Mouse (Mus musculus) cerebellum, adult 11-12 months (tissue): ENCODE results near the gene Ten1.

Experiments
- DNase-seq: peaks from one replicate; pipeline ENCODE4 v3.0.0; 2022

Gene Ten1

DNA sequence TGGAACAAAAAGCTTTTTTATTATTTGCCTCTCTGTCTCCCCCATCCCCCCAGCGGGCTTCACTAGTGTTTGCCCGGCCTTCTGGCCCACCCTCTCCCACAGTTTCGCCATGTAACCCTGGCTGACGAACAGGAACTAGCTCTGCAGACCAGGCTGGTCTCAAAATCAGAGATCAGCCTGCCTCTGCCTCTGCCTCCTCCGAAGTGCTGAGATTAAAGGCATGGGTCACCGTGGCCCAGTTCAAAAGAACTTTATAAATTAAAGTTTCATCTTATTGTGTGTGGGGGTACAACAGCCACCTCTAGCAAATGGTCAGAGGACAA is 1.1 kb upstream of the Ten1 start:
- DNase-seq: no peak

DNA sequence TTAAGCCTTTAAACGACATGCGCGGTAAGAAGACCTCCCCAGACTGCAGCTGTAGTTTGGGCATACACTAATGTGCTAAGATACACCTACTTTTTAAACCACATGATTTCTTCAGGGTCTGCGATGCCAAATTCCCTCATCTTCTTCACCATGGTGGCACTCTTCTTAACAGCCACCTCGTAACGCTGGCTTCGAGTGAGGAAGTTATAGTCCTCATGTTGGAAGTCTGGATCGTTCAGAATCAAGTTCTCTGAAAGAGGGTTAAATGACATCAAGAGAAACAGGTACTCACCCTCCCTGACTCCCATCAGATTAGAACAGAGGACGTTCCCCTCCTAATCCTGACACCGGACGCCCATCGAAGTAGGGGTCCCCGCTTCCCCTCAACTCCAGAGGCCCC is 523 bp upstream of the Ten1 start:
- no peak for DNase-seq

DNA sequence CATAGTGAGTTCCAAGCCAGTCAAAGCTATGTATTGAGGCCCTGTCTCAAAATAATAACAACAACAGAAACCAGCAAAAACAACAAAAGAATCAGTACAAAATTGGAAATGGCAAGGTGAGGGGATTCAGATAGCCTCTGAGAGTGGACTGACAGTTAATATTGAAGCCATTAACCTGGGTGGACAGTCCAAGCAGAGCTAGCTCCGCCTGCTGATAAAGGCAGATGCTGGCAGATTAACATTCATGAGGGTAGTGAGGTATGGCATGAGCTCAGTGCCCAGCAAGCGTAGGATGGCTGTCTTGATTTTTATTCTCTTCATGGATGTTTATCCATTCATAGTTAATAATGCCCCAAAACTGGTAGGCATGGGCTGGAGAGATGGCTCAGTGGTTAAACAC is 2.5 kb downstream of the Ten1 start:
- DNase-seq: no peak

DNA sequence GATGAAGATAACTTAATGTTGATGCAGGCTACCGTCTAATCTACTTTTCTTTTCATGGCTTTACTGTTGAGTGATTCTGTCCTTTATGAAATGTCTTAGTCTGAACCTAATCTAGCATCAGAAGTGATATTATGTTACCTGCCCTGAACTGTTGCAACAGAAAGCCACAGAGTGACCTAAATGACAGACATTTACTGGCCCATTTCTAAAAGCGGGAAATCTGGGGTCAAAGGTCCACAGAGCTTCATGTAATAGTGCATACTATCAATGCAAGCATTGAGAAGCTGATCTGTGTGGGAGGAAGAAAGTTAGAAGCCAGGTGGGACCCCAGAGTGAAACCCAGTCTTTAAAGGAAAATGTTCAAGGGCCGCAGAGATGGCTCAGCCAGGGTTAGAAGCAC is 4.5 kb downstream of the Ten1 start:
- no peak for DNase-seq

DNA sequence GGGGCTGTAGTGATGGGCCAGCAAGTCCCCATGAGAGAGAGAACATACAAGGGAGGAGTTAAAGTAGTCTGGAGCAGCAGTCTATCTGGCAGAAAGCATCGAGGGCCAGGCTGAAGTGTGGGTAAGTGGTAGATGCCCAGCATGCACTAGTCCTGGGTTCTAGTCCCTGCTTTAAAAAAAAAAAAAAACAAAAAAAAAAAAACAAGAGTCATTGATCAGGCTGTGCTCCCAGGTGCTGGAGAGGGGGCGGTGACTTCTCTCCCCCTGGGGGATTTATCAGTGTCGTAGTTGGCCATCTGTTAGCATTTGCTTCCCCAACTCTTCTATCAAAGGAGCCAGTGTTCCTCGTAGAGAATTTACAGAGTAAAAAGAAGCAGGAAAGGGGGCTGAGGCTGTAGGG is 8.0 kb downstream of the Ten1 start:
- no peak for DNase-seq

DNA sequence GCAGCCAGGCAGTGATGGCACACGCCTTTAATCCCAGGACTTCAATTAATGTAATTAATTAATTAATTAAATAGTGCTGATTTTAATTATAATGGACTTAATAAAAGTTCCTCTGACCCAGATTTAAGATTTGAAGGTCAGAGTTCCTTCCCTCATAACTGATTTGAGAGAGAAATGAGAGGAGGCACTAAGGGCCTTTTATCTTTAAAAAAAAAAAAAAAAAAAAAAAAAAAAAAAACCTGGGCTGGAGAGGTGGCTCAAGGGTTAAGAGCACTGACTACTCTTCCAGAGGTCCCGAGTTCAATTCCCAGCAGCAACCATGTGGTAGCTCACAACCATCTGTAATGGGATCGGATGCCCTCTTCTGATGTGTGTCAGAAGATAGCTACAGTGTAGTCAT is 10.0 kb downstream of the Ten1 start:
- DNase-seq: no peak

DNA sequence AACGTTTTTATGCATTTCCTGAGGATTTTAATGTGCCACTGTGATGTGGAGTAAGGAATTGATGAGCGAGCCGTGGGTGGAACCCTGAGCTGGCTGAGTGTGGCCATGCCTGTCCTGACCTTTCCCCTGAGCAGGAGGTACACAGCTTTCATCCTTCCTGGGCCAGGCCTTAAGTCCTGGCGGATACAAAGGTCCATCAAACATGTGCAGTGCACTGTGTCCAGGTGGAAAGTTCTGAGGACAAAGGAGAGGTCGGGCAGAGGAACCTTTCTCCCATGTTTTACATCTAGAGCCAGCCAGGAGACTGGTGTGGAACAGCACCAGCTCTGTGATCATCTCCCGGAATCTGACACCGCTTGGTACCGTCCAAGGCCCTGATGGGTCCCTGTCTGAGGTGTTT is 10.6 kb downstream of the Ten1 start:
- DNase-seq: no peak

DNA sequence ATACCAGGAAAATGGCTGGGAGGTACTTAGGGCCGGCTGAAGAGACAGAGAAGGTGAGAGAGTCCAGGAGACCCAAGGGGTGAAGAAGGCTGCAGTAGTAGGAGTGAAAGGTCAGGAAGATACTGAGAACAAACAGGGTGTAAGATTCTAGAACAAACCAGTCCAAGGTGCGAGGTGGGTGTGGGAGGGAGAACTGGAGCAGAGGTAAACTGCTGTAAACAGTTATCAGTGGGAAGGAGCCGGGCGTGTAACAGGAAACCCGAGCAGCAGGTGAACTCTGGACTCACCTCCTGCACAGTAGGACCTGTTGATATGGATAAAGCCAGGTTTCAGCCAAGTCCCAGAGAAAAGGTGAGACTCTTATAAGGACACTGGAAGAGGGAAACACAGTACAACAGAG is 12.0 kb downstream of the Ten1 start:
- DNase-seq: no peak

DNA sequence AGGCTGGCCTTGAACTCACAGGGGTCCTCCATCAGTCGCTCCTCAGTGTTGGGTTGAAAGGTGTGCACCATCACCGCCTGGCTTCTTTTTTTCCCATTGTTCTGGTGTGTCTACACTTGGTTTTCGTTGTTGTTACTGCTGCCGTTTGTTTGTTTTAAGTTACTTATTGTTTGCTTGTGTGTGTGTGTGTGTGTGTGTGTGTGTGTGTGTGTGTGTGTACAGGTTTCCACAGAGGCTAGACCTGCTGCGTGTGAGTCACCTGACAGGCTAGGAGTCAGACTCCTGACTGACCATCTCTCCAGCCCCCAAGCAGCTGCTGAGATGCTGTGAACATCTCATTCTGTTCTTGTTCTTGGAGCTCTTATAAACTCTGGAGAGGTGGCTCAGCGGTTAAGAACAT is 14.2 kb downstream of the Ten1 start:
- no peak for DNase-seq

DNA sequence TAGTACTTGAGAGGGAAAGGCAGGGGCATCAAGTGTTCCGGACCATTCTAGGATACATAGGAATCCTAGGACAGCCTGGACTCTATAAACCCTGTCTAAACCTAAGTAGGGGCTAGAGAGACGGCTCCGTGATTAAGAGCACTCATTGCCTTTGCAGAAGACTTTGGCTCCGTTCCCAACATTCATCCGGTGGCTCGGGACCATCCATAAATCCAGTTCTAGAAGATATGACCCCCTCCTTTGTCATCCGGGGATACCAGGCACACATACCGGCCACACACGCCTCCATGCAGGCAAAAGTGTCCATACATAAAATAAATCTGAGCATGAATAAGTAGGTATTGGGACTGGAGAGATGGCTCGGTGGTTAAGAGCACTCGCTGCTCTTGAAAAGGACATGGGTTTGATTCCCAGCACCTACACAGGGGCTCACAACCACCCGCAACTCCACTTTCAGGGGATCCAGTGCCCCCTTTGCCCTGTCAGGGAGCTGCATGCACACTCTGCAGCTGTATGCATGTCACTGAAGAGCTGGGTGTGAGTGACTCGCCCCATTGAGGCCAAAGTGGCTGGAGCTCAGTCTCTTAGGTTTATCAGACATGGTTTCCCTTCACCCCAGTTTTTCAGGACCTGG is 15.3 kb downstream of the Ten1 start:
- DNase-seq: no peak

DNA sequence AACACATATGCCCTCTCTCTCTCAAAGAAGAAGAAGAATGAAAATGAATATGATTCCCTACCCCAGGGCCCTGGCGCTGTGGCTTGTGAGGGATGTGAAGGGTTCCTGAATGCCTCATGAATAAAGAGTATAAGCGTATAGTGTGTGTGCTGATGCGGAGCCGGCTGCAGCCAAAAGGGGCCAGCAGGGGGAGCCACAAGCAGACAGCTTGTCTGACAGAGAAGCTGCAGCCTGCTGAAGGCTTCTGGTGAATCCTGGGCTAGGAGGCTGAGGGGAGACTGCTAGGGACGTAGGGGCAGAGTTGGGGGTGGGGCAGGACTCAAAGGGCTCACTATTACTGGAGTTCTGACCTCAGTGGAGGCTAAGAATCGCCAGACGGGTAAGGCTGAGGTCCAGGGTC is 16.5 kb downstream of the Ten1 start:
- DNase-seq: no peak

DNA sequence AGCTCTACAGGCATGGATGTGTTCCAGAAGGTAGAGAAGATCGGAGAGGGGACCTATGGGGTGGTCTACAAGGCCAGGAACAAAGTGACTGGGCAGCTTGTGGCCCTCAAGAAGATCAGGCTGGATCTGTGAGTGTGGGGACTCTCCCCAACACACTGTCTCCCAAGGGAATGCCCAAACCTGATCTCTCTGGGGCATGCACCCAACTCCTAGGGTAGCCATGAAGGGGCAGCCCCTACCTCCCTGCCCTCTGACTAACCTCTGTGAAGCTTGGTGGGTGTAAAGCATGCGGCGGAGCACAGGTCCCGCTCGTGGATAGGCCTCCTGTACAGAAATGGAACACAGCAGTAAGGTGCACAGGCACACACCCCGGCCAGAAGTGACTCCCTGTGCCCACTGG is 17.3 kb downstream of the Ten1 start:
- DNase-seq: no peak

DNA sequence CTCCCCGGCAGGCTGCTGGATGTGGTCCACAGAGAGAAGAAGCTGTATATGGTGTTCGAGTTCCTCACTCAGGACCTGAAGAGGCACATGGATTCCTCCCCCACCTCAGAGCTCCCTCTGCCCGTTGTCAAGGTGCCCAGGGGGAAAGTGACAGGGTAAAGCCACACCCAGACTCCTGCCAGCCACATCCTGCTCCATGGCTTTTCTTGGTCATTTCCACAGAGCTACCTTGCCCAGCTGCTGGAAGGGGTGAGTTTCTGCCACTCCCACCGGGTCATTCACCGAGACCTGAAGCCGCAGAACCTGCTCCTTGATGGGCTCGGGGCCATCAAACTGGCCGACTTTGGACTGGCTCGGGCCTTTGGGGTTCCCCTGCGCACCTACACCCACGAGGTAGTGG is 17.9 kb downstream of the Ten1 start:
- DNase-seq: no peak

DNA sequence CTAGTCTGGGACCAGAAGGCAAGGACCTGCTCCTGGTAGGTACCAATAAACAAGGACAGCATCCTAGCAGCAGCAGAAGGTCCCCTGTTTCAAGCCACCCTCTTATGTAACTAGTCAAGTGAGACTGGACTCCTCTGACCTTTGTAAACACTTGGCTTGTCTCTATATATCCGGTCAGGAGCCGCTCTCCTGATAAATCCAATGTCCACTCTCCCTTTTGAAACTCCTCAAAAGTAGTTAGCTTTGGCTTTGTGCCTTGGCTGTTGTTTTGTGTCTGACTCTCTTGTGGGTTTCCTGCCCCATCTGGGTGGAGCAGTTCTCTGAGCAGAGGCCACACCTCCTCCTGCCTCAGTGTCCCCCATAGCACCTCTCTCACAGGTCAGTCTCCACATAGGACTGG is 19.6 kb downstream of the Ten1 start:
- no peak for DNase-seq

DNA sequence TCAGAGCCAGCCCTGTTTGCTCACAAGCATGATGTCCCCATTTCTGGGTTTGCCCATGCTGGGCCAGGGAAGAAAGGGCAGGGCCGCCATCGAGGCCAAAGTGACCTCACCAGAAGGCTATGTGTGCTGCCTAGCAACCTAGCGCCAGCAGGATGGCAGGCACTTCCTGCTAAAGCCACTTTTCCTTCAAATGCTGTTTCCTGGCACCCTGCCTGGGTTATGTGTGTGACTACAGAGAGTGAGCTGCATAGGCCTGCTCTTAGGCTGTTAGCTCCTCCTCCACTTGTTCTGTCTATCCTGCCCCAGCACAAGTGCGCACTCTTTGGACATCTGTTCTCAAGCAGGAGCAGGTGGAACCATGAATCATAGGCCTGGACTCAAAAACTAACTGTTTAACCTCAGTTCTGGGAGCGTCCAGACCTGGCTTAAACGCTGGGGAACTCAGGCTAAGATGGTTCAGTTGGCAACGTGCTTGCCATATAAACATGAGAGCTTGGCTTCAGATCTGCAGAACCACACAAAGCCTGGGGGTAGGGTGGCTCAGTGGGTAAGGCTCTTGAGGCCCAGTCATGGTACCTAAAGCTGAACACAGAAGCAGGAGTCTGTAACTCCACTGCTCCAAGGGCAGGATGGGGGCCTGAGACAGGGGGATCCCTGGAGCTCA is 20.2 kb downstream of the Ten1 start:
- DNase-seq: peak; percentile 35

DNA sequence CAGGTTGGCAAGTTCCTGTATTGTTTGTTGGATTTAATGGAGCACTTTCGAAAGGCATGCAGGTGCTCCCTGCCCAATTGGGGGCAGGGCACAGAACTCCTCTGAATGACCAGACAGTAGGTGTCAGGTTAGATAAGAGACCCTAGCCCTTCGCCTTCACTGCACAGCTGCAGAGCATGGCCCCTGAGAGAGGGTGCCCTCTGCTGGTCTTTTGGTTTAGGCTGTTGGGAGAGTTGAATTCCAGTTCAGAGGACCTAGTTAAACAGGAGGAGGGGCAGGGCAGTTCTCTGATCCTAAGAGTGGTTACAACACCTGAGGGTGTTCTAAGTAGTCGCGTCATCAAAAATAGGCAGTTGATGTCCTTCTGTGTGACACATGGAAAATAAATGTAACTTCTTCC is 21.2 kb downstream of the Ten1 start:
- DNase-seq: no peak

DNA sequence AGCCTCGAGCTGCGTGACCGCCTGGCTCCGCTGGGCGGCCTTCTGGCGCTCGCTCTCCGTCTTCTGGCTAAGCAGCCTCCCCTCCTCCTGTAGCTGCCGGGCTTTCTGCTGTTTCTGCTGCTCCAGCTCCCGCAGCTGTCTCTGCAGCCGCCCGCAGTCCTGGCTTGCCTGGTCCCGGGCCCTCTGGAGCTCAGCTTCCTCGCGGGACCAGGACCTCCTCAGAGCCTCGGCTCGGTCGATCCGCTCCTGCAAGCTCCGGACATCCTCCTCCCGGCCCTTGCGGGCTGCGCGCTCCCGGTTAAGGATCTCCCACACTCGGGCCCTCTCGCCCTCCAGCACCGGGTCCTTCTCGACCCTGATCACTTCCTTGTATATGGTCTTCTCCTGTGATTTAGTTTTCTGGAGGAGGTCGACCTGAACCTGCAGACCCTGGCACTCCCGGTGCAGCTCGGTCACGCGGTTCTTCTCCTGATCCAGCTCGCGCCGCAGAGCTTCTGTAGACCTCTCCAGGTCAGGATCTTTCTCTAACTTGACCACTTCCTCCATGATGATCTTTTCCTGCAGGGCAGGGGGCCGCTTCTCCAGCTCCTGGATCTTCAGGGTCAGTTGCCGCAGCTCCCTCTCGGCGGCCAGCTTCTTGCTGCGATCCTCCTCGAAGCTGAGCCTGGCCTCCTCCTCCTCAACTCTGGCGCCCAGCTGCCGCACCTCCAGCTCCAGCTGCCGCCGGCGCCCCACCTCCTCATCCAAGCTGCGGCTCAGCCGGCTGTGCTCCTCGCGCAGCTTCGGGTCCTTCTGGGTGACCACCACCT is 23.5 kb downstream of the Ten1 start:
- no peak for DNase-seq

DNA sequence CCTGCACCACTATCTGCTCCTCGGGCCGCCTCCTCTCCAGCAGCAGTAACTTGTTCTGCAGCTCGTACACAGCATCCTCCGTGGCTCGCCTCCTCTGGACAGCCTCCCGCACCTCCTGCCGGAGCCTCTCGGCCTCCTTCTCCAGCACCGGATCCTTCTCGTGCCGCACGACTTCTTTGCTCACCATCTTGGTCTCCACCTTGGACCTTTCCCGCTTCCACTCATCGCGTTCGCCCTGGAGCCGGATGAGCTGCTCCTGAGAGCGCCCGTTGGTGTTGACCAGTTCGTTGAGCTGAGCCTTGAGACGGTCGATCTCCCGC is 24.0 kb downstream of the Ten1 start:
- DNase-seq: no peak

DNA sequence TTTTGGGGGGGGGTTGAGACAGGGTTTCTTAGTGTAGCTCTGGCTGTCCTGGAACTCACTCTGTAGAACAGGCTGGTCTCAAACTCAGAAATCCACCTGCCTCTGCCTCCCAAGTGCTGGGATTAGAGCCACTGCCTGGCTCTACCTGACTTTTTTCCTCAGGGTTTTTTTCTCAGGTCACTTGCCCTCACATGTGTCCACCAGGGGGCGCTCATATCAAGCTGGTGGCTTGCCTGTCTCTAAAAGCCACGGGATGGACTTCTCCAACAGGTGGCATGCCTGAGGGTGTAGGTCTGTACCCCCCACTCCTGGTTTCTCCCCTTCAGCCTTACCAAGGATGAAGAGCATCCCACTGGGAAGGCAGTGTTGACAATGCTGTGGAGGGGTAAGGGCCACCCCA is 27.8 kb downstream of the Ten1 start:
- peak; percentile 60 for DNase-seq

DNA sequence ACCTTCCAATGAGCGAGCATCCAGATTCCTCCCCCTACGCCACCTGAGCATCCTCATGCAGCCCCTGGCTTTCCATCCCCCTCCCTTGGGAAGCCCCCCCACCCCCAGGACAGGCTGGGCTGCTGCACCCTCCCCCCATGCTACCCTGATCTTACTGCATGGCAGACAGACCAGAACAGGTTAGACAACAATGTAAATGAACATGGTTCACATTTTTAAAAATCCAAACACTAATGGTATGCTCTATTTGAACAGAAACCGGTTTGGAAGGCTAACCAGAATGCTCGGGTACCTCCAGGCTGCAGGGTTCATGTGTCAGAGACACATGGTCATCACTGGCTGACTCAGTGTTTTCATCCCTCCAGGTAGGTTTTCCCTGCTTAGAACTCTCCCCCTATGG is 30.0 kb downstream of the Ten1 start:
- no peak for DNase-seq

DNA sequence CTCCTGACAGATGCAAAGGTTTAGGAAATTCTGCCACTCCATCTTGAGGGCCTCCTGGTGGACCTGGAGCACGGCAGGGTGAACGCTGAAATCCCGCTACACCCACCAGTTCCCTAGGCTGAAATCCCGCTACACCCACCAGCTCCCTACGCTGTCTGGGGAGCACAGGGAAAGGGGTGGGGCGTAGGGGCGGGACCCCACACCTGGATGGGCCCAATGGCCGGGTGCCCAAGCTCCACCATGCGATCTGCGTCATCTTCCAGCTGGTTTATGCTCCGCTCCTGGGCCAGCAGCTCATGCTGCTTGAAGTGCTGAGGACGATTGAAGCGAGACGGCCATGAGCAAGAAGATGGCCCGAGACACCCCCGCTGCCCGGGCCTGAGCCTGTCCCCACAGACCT is 33.8 kb downstream of the Ten1 start:
- no peak for DNase-seq

DNA sequence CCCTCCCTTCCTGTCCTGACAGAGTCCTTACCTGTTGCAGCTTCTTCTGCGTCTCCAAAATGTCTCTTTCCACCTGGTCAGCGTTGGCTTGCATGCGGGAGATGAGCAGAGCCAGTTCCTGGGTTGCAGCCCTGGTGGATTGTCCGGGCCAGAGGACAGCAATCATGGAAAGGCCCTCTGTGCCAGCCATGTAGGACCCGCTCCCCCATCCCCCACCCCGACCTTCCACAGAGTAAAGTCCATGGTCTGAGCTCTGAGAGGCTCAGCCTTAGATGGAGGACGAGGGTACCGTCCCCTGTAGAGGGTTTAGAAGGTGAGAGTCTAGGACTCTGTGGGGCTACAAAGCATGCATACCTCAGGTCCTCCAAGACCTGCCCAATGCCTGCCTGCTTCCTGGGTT is 36.2 kb downstream of the Ten1 start:
- DNase-seq: no peak

DNA sequence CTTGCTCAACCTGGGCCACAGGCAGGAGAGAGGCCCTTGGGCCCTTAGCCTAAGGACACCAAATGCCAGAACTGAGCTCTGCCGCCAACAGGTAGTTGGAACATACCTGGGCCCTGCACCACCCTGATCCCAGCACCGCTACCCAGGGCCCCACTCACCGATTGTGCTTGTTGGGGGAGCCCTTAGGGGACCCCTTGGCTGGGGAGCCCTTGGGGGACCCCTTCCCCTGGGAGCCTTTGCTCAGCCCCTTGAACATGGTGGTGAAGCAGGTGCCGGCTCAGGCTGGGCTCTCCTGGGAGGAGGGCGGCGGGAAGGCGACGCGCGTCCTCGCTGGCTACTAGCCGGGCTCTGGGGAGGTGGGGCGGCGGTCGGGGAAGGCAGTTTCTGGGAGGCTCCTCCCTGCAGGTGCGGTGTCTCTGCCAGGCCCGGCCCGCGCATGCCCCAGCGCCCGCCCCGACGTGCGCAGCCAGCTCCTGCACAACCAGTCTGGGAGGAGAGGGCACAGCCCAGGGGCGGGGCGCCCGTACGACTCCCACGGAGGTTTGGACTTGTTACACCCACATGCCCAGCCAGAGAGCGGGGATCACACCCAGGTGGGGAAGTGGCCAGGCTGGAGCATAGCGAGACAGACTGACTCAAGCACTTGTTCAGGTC is 39.2 kb downstream of the Ten1 start, which contains the start of gene Evpl:
Evpl (minus strand) TSS at position 336 of the 654 bp plus-strand sequence.
- no peak for DNase-seq

DNA sequence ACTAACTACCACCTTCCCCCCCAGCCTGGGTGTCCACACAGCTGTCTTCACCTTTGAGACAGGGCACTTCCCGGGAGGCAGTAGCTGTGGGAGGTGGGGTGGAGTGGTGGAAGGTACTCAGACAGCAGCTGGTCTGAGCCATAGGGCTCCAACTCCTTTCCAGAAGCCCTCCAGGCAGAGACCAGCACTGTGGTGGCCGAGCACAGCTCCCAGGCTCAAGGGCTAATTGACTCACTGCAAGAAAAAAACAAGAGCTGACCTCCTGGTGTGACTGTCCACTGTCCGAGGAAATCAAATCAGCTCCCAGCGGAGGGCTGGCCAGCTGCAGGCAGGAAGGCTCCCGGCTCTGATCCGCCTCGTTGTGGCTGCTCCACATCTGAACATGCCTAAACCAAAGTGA is 41.1 kb downstream of the Ten1 start:
- no peak for DNase-seq
